Mouse (Mus musculus) CH12.LX (cell line): ENCODE data around the gene Mbl2.

Experiments
- CTCF ChIP-seq, 2 experiments: IDR thresholded peaks in 1 of 2; conservative IDR thresholded peaks in 1 of 2; 2 replicates each; pipeline ENCODE4 v1.5.1; 2011 to 2012; ENCODE audit warnings: low read depth in 2 of 2, low read length in 2 of 2, improper control_type of control experiment in 1 of 2, inconsistent platforms in 1 of 2, mild to moderate bottlenecking in 1 of 2, moderate library complexity in 1 of 2
- ELF1 ChIP-seq: IDR thresholded peaks from 2 replicates; pipeline ENCODE4 v1.6.1; 2014; ENCODE audit warnings: low read depth, mild to moderate bottlenecking, inconsistent platforms, low read length, improper control_type of control experiment
- EP300 ChIP-seq: IDR thresholded peaks from 2 replicates; pipeline ENCODE4 v1.6.1; 2011; ENCODE audit warnings: low read length, improper control_type of control experiment
- ETS1 ChIP-seq: conservative IDR thresholded peaks from 2 replicates; pipeline ENCODE4 v1.6.1; 2012; ENCODE audit warnings: low read depth, mild to moderate bottlenecking, inconsistent platforms, low read length, improper control_type of control experiment, moderate library complexity
- GABPA ChIP-seq: IDR thresholded peaks from 2 replicates; pipeline ENCODE4 v1.6.1; 2012; ENCODE audit warnings: low read depth, low read length, improper control_type of control experiment, inconsistent platforms; ENCODE audit not compliant: insufficient replicate concordance
- MAX ChIP-seq: IDR thresholded peaks from 2 replicates; pipeline ENCODE4 v1.6.1; 2011; ENCODE audit warnings: low read length, improper control_type of control experiment
- POLR2A ChIP-seq: IDR thresholded peaks from 2 replicates; pipeline ENCODE4 v1.6.1; 2011; ENCODE audit warnings: low read depth, mild to moderate bottlenecking, improper control_type of control experiment, low read length
- POLR2AphosphoS2 ChIP-seq: IDR thresholded peaks from 2 replicates; pipeline ENCODE4 v1.6.1; 2011; ENCODE audit warnings: low read depth, low read length, improper control_type of control experiment
- RCOR1 ChIP-seq: conservative IDR thresholded peaks from 2 replicates; pipeline ENCODE4 v1.6.1; 2012; ENCODE audit warnings: low read depth, mild to moderate bottlenecking, inconsistent platforms, low read length, improper control_type of control experiment
- SMC3 ChIP-seq: IDR thresholded peaks from 2 replicates; pipeline ENCODE4 v1.6.1; 2011; ENCODE audit warnings: low read depth, low read length, improper control_type of control experiment
- TBP ChIP-seq: conservative IDR thresholded peaks from 2 replicates; pipeline ENCODE4 v1.6.1; 2011; ENCODE audit warnings: low read depth, low read length, improper control_type of control experiment
- USF1 ChIP-seq: IDR thresholded peaks from 2 replicates; pipeline ENCODE4 v1.6.1; 2014; ENCODE audit warnings: low read depth, mild to moderate bottlenecking, inconsistent platforms, low read length, improper control_type of control experiment
- ZC3H11A ChIP-seq: IDR thresholded peaks from 2 replicates; pipeline ENCODE4 v1.6.1; 2012; ENCODE audit warnings: low read depth, mild to moderate bottlenecking, inconsistent platforms, low read length, improper control_type of control experiment

DNA sequence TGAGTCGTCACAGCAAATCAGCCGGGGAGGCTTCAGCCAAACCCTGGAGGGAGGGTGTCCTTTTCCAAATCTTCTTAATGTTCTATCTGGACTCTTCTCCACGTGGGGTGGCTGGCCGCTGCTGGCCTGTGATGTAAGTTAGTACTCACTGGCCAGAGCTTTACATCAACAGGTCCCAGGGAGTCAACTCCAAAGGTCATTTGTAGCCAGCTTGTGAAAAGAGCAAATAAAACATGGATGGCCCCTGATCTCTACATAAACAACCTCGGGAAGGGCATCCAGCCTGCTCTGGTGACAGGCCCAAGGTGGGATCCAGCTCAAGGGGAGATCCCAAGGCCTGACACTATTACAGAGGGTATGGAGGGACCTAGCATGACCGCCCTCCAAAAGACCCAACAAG lies 37.7 kb upstream of the Mbl2 start:
- TF ChIP-seq MAX (no peak), POLR2A (no peak), RCOR1 (no peak), TBP (no peak), EP300 (no peak), POLR2AphosphoS2 (no peak), GABPA (no peak), ELF1 (no peak), ETS1 (no peak), CTCF (conservative IDR thresholded peaks at IDR 0.05 in 1 of 2, IDR thresholded peaks at IDR 0.05 in 1 of 2; ENCODE audit: low read depth in 2 of 2, low read length in 2 of 2) (no peak), ZC3H11A (no peak), SMC3 (no peak), USF1 (no peak)
